Mouse (Mus musculus) neural tube, embryonic 13.5 days (tissue): ENCODE measurements around the gene Rftn2. TPM values are rescaled to one million over a fixed set of nuclear protein-coding genes. Genes with fewer than 3 reads are reported as not detected.
"Not testable (repeated sequence)": the region's sequence is repeated elsewhere in the genome, so short reads cannot be mapped to it uniquely, and the experiment has no call there.

Experiments used
- ATAC-seq: fragments of 200-750 bp; cut with Nextera tagmentation; 2 replicates; pipeline ENCODE4 v1.8.0; 2017; ENCODE audit warnings: low read depth, mild to moderate bottlenecking, moderate TSS enrichment, moderate library complexity
- H3K27ac ChIP-seq: fragments of 300-500 bp; sonication (generic); replicated peaks from 2 replicates; pipeline ENCODE4 v1.5.1; 2015; ENCODE audit warnings: moderate library complexity, mild to moderate bottlenecking, inconsistent platforms
- H3K27me3 ChIP-seq: fragments of 300-500 bp; sonication (generic); 2 replicates; pipeline ENCODE4 v1.6.1; 2015; ENCODE audit warnings: mild to moderate bottlenecking, inconsistent platforms
- H3K36me3 ChIP-seq: fragments of 300-500 bp; sonication (generic); 2 replicates; pipeline ENCODE4 v1.6.1; 2015; ENCODE audit warnings: mild to moderate bottlenecking, inconsistent platforms
- H3K4me1 ChIP-seq: fragments of 300-500 bp; sonication (generic); replicated peaks from 2 replicates; pipeline ENCODE4 v1.6.1; 2015; ENCODE audit warnings: inconsistent platforms
- H3K4me2 ChIP-seq: fragments of 300-500 bp; sonication (generic); 2 replicates; pipeline ENCODE4 v1.6.1; 2015; ENCODE audit warnings: inconsistent platforms, mild to moderate bottlenecking, moderate library complexity
- H3K4me3 ChIP-seq: fragments of 300-500 bp; sonication (generic); 2 replicates; pipeline ENCODE4 v1.5.1; 2015; ENCODE audit warnings: mild to moderate bottlenecking, inconsistent platforms
- H3K9ac ChIP-seq: fragments of 300-500 bp; sonication (generic); 2 replicates; pipeline ENCODE4 v1.6.1; 2015; ENCODE audit warnings: moderate library complexity, mild to moderate bottlenecking, inconsistent platforms
- H3K9me3 ChIP-seq: fragments of 300-500 bp; sonication (generic); 2 replicates; pipeline ENCODE4 v1.6.1; 2016; ENCODE audit warnings: inconsistent platforms
- WGBS: fragments of 180-500 bp; shearing (Covaris S2); methylation state at CpG from one replicate; pipeline ENCODE4 v1.1.7; 2015; 5-methylcytosine and 5-hydroxymethylcytosine counted together
- polyA plus RNA-seq: library from polyadenylated mRNA; unstranded; fragments of >200 nt; fragmentation: Nextera tagmentation; extraction: Ambion mirVana; gene quantifications from 2 replicates; pipeline ENCODE4 v1.2.1, GENCODE M21; 2015

Gene Rftn2
- polyA plus RNA-seq, 1 experiment from 2014 or later, result 9.4 TPM

GRCm38 (mm10) chr1:55131424-55132014 lies 95.1 kb downstream of the Rftn2 start:
- Histone ChIP-seq H3K27ac (peak overlapping the region; percentile 99), H3K27me3 (no peaks in the 10 kb centered on the region), H3K9ac (peak overlapping the region; percentile 99), H3K4me1 (peaks cover 32% of the 10 kb centered on the region), H3K36me3 (no peaks in the 10 kb centered on the region; the same call in 1 of the 2 replicates), H3K9me3 (no peaks in the 10 kb centered on the region), H3K4me2 (peak overlapping the region; percentile 75), H3K4me3 (peak overlapping the region; percentile 99)
- WGBS, result under 1% methylated on average over 47 of the region's 47 CpGs
- no peak for ATAC-seq

GRCm38 (mm10) chr1:55130943-55131401 lies 95.6 kb downstream of the Rftn2 start, which contains the start of gene Mob4:
Gene Mob4, plus strand, starts transcription at chr1:55131231.
- ATAC-seq, result peak; percentile 98
- Histone ChIP-seq H3K4me3 (peak within 1 kb of the TSS; percentile 99), H3K27me3 (no peaks in the 10 kb centered on the region), H3K9me3 (no peaks in the 10 kb centered on the region), H3K4me1 (peaks cover 32% of the 10 kb centered on the region), H3K36me3 (no peaks in the 10 kb centered on the region; the same call in 1 of the 2 replicates), H3K9ac (peak within 1 kb of the TSS; percentile 99), H3K27ac (peak within 1 kb of the TSS; percentile 99), H3K4me2 (peak within 1 kb of the TSS; percentile 75)
- under 1% methylated on average over 42 of the region's 42 CpGs for WGBS

DNA sequence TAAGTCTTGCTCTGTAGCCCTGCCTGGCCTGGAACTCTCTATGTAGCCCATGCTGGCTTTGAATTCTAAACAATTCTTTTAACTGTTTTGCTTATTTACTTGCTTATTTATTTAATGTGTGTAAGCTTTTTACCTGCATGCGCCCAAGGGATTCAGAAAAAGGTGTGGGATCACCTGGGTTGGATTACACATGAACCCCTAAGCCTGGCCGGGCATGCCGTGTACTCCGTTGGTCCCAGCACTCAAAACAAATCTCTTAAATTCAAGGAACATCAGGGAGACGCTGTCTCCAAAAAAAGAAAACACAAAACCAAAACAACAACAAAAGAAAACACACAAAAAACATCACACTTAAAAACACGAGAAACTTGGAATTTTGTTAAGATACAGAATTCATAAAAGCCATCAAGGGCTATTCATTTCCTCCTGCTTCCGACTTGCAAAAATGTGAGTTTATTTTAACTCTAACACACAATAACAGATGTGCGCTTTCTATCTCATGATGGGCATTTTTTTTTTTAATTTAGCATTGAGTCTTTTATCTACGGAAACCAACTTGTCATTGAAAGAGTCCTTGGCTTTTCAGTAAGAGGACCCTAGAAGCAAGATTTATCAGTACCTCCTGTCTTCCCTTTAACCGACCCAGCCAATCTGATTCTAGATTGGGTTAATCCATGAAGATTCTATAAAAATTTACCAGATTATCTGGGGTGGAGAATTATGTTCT lies 96.2 kb downstream of the Rftn2 start:
- no peak for ATAC-seq
- Histone ChIP-seq H3K27ac (peak overlapping the region; percentile 99), H3K9ac (peak overlapping the region; percentile 99), H3K36me3 (no peaks in the 10 kb centered on the region; the same call in 1 of the 2 replicates), H3K4me1 (peaks cover 32% of the 10 kb centered on the region), H3K4me3 (peak overlapping the region; percentile 99), H3K9me3 (no peaks in the 10 kb centered on the region), H3K4me2 (peak overlapping the region; percentile 75), H3K27me3 (no peaks in the 10 kb centered on the region)
- 72% methylated on average over 10 of the region's 10 CpGs for WGBS

GRCm38 (mm10) chr1:55129716-55130115 lies 96.9 kb downstream of the Rftn2 start:
- Histone ChIP-seq H3K9ac (no peak overlapping the region), H3K4me2 (no peak overlapping the region), H3K36me3 (no peaks in the 10 kb centered on the region; the same call in 1 of the 2 replicates), H3K27ac (no peak overlapping the region), H3K9me3 (no peaks in the 10 kb centered on the region), H3K27me3 (no peaks in the 10 kb centered on the region), H3K4me3 (no peak overlapping the region), H3K4me1 (peaks cover 32% of the 10 kb centered on the region)
- 96% methylated on average over 5 of the region's 5 CpGs for WGBS
- ATAC-seq, result no peak

GRCm38 (mm10) chr1:55124136-55124535 lies 102.4 kb downstream of the Rftn2 start:
- not testable (repeated sequence) for H3K9me3 ChIP-seq, H3K4me3 ChIP-seq, H3K9ac ChIP-seq, ATAC-seq, H3K36me3 ChIP-seq, H3K4me2 ChIP-seq, H3K4me1 ChIP-seq, H3K27ac ChIP-seq, H3K27me3 ChIP-seq
- 93% methylated on average over 2 of the region's 2 CpGs for WGBS

DNA sequence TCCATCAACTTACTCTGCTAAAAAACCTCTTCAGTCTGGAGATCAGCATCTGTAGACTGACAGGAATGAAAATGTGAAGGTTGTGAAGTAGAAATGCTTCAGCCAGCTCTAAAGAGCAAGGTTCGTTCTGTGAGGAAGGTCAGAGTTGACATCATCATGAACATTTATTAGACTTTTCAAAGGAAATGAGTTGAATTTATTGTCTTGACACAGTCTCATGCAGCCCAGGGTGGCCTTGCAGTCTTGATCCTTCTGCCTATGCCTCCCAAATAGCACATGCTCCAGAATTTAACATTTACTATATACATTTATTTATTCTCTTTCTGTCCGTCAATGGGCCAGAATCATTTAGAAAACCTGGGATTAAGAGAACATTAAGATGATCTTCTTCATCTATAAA lies 103.0 kb downstream of the Rftn2 start:
- Histone ChIP-seq H3K27ac (no peak overlapping the region), H3K4me1 (no peaks in the 10 kb centered on the region), H3K9me3 (no peaks in the 10 kb centered on the region), H3K4me3 (no peak overlapping the region), H3K4me2 (no peak overlapping the region), H3K36me3 (no peaks in the 10 kb centered on the region), H3K27me3 (no peaks in the 10 kb centered on the region), H3K9ac (no peak overlapping the region)
- 92% methylated on average over 2 of the region's 2 CpGs for WGBS
- no peak for ATAC-seq

- Histone ChIP-seq H3K27me3 (no peaks in the 10 kb centered on the region), H3K4me1 (no peaks in the 10 kb centered on the region), H3K27ac (no peak overlapping the region), H3K36me3 (no peaks in the 10 kb centered on the region), H3K9me3 (no peaks in the 10 kb centered on the region), H3K9ac (no peak overlapping the region), H3K4me3 (no peak overlapping the region), H3K4me2 (no peak overlapping the region)
- WGBS, result 90% methylated on average over 5 of the region's 5 CpGs
- no peak for ATAC-seq
These were observed 103.5 kb downstream of the Rftn2 start for GRCm38 (mm10) chr1:55123046-55123445.

Other genes starting within 250 kb of the Rftn2 start
- 301 and 356 TPM in 2 replicates for gene Sf3b1, start 199.3 kb downstream of the Rftn2 start, polyA plus RNA-seq
- 32.5 and 34.0 TPM in 2 replicates for gene Coq10b, start 174.0 kb downstream of the Rftn2 start, polyA plus RNA-seq
- gene Hspe1, start 138.7 kb downstream of the Rftn2 start, polyA plus RNA-seq, result 286 and 293 TPM in 2 replicates
- 274 and 281 TPM in 2 replicates for gene Hspd1, start 138.5 kb downstream of the Rftn2 start, polyA plus RNA-seq
- gene Mob4, start 95.6 kb downstream of the Rftn2 start, polyA plus RNA-seq, result 187 and 204 TPM in 2 replicates
- gene Mars2, start 10.4 kb upstream of the Rftn2 start, polyA plus RNA-seq, result 2.4 and 2.6 TPM in 2 replicates
- gene Boll, start 136.7 kb upstream of the Rftn2 start, polyA plus RNA-seq, result 0.49 TPM in 1 of 2 replicates, not detected in the other
- 3.9 and 4.4 TPM in 2 replicates for gene Plcl1, start 179.1 kb upstream of the Rftn2 start, polyA plus RNA-seq